Mouse (Mus musculus): ENCODE results near the gene Rsrp1. TPM values are rescaled to one million over a fixed set of nuclear protein-coding genes. Genes with fewer than 3 reads are reported as not detected.

Rsrp1 gene
- total RNA-seq, 4 experiments from 2014 or later = 97.1 to 165 (median 123) TPM

GRCm38 (mm10) chr4:134963021-134963776, 39.8 kb downstream of the Rsrp1 start:
- DNase-seq (ENCODE audit: low spot score) = no peak

- no peak for DNase-seq (ENCODE audit: low spot score)
Measured at GRCm38 (mm10) chr4:134967887-134968604, 44.7 kb downstream of the Rsrp1 start.

GRCm38 (mm10) chr4:134968605-134968976, 45.2 kb downstream of the Rsrp1 start:
- no peak for DNase-seq (ENCODE audit: low spot score)

- DNase-seq (ENCODE audit: low spot score) = no peak
Measured at GRCm38 (mm10) chr4:134975261-134975928, 52.0 kb downstream of the Rsrp1 start.

- no peak for DNase-seq (ENCODE audit: low spot score)
Measured at GRCm38 (mm10) chr4:134975929-134976308, 52.5 kb downstream of the Rsrp1 start.

Other genes with a start within 250 kb of the Rsrp1 start
- 10 to 100 TPM; 22.6 to 26.7 (median 25.3) TPM for gene Man1c1, start 219.3 kb upstream of the Rsrp1 start, total RNA-seq (2022)
- 10 to 100 TPM; 12.1 to 15.3 (median 13.0) TPM for gene Ldlrap1, start 155.6 kb upstream of the Rsrp1 start, total RNA-seq (2022)
- 10 to 100 TPM; 21.1 to 25.0 (median 23.2) TPM for gene Maco1, start 70.2 kb upstream of the Rsrp1 start, total RNA-seq (2022)
- 10 to 100 TPM in 1 of 4 experiments, 1 to 10 TPM in 3; 8.4 to 10.2 (median 8.5) TPM for gene Rhd, start 59.1 kb upstream of the Rsrp1 start, total RNA-seq (2022)
- 10 to 100 TPM; 63.0 to 64.1 (median 63.5) TPM for gene Tmem50a, start 8.6 kb upstream of the Rsrp1 start, total RNA-seq (2022)
- 10 to 100 TPM; 51.6 to 66.1 (median 59.4) TPM for gene Syf2, start 7.3 kb downstream of the Rsrp1 start, total RNA-seq (2022)
- gene Runx3, start 197.1 kb downstream of the Rsrp1 start, total RNA-seq (2022) = under 1 TPM; 0.35 to 0.69 (median 0.49) TPM

All from heart, adult 8-10 months (tissue).